Mouse (Mus musculus): ENCODE measurements around the gene Olfr832. TPM values are rescaled to one million over a fixed set of nuclear protein-coding genes. Genes with fewer than 3 reads are reported as not detected.

Olfr832 gene
- polyA plus RNA-seq (2015; fragmentation: Illumina TruSeq; extraction: RNeasy Lipid Tissue Mini Kit (QIAGEN cat#74804); ENCODE audit: insufficient read depth, low read depth, low replicate concordance), result not detected

GRCm38 (mm10) chr9:18936822-18937221 lies at the start of gene Olfr832:
Gene Olfr832, plus strand, starts transcription at chr9:18937122.

GRCm38 (mm10) chr9:18987690-18988089 lies 50.8 kb downstream of the Olfr832 start, which contains the start of gene Olfr834:
Gene Olfr834, plus strand, starts transcription at chr9:18987990.

Other genes with a start within 250 kb of the Olfr832 start
- not detected for gene Olfr24, start 173.1 kb upstream of the Olfr832 start, polyA plus RNA-seq (2015; fragmentation: Illumina TruSeq; extraction: RNeasy Lipid Tissue Mini Kit (QIAGEN cat#74804); ENCODE audit: insufficient read depth, low read depth, low replicate concordance)
- gene Olfr828, start 117.6 kb upstream of the Olfr832 start, polyA plus RNA-seq (2015; fragmentation: Illumina TruSeq; extraction: RNeasy Lipid Tissue Mini Kit (QIAGEN cat#74804); ENCODE audit: insufficient read depth, low read depth, low replicate concordance), result not detected
- gene Olfr829, start 82.2 kb upstream of the Olfr832 start, polyA plus RNA-seq (2015; fragmentation: Illumina TruSeq; extraction: RNeasy Lipid Tissue Mini Kit (QIAGEN cat#74804); ENCODE audit: insufficient read depth, low read depth, low replicate concordance), result not detected
- gene Olfr830, start 62.4 kb upstream of the Olfr832 start, polyA plus RNA-seq (2015; fragmentation: Illumina TruSeq; extraction: RNeasy Lipid Tissue Mini Kit (QIAGEN cat#74804); ENCODE audit: insufficient read depth, low read depth, low replicate concordance), result not detected
- gene Olfr834, start 50.9 kb downstream of the Olfr832 start, polyA plus RNA-seq (2015; fragmentation: Illumina TruSeq; extraction: RNeasy Lipid Tissue Mini Kit (QIAGEN cat#74804); ENCODE audit: insufficient read depth, low read depth, low replicate concordance), result not detected
- gene Olfr835, start 95.6 kb downstream of the Olfr832 start, polyA plus RNA-seq (2015; fragmentation: Illumina TruSeq; extraction: RNeasy Lipid Tissue Mini Kit (QIAGEN cat#74804); ENCODE audit: insufficient read depth, low read depth, low replicate concordance), result not detected
- not detected for gene Olfr836, start 183.3 kb downstream of the Olfr832 start, polyA plus RNA-seq (2015; fragmentation: Illumina TruSeq; extraction: RNeasy Lipid Tissue Mini Kit (QIAGEN cat#74804); ENCODE audit: insufficient read depth, low read depth, low replicate concordance)
- not detected for gene Olfr837, start 199.2 kb downstream of the Olfr832 start, polyA plus RNA-seq (2015; fragmentation: Illumina TruSeq; extraction: RNeasy Lipid Tissue Mini Kit (QIAGEN cat#74804); ENCODE audit: insufficient read depth, low read depth, low replicate concordance)
- not detected for gene Olfr839-ps1, start 240.2 kb downstream of the Olfr832 start, polyA plus RNA-seq (2015; fragmentation: Illumina TruSeq; extraction: RNeasy Lipid Tissue Mini Kit (QIAGEN cat#74804); ENCODE audit: insufficient read depth, low read depth, low replicate concordance)